Mouse (Mus musculus): ENCODE measurements around the gene Ash1l.

DNA sequence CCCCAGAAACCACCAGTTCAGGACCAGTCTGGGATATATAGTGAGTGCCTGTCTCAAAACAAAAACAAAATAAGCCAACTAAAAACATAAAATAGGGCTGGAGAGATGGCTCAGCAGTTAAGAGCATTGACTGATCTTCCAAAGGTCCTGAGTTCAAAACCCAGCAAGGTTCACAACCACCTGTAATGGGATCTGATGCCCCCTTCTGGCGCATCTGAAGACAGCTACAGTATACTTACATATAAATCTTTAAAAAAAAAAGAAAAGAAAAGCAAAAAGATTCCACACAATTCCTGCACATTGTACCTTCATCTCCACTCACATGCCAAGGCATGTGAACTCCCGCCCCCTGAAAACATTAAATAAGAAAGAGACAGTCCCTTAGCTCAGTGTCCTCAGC is 24.8 kb upstream of the Ash1l start:
- no peak for TF ChIP-seq CTCF (IDR thresholded peaks at IDR 0.05; ENCODE audit: control insufficient read depth, insufficient read depth, low read length)
- no peak for TF ChIP-seq POLR2A (IDR thresholded peaks at IDR 0.05; ENCODE audit: borderline replicate concordance, control insufficient read depth, low read depth, low read length)
